Mouse (Mus musculus) heart, postnatal 0 days (tissue): Measurements from ENCODE around the gene Ell.

Experiments used
- CTCF ChIP-seq: IDR thresholded peaks from 2 replicates; pipeline ENCODE4 v1.5.1; 2016; ENCODE audit warnings: antibody characterized with exemption, control low read depth, low read depth
- EP300 ChIP-seq: IDR thresholded peaks from 2 replicates; pipeline ENCODE4 v1.6.1; 2016; ENCODE audit warnings: antibody characterized with exemption, low read depth

DNA sequence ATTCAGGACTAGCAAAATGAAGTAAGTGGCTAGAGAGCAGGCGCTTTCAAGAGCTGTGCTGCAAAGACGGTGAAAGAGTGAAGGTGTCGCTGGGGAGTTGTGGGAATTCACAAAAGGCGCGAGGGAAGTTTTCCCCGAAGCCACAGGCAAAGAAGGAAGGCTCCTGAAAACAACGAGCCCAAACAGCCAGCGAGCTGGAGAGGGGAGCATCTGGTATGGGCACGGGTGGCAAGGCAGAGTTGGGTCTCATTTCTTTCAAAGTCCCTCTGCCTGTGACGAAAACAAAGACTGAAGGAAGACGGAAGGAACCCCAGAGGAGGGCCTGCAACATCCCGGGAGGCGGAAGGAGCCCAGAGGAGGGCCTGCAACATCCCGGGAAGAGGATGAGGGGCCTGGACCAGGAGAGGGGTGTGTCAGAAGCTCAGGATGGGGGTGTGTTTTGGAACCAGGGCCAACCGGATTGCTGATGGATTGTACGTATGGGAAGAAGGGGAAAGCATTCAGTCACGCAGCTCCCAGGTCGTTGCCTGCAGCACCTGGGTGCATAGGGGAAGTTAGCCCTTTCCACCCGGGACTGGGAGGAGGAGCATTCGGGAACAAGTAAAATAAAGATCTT lies 48.3 kb upstream of the Ell start:
- TF ChIP-seq CTCF (no peak), EP300 (no peak)
